Mouse (Mus musculus) cerebellum, adult (tissue): ENCODE data around the gene Dnajb14.
"Not testable (repeated sequence)": the region's sequence is repeated elsewhere in the genome, so short reads cannot be mapped to it uniquely, and the experiment has no call there.

Experiments used
- ATAC-seq: cut with Nextera tagmentation; 2 replicates; pipeline ENCODE4 v1.9.2; 2017; ENCODE audit warnings: mild to moderate bottlenecking, moderate library complexity, mixed read lengths; ENCODE audit not compliant: insufficient number of reproducible peaks, low FRiP score, low TSS enrichment

Gene Dnajb14

GRCm38 (mm10) chr3:137950191-137950885 is 82.9 kb downstream of the Dnajb14 start:
- no peak for ATAC-seq

DNA sequence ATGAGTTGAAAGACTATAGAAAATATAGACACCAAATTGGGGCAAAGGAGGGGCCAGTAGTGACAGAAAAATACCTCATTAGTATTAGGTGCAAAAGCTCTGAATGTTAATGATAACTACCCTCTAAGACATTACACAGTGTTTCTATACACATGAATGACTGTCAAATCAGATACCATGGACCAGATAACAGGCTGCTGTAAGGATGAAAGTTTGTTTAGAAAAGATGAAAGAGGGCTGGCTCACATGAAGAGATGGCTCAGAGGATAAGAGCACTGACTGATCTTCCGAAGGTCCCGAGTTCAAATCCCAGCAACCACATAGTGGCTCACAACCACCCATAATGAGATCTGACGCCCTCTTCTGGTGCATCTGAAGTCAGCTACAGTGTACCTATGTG is 83.8 kb downstream of the Dnajb14 start:
- ATAC-seq: not testable (repeated sequence)

DNA sequence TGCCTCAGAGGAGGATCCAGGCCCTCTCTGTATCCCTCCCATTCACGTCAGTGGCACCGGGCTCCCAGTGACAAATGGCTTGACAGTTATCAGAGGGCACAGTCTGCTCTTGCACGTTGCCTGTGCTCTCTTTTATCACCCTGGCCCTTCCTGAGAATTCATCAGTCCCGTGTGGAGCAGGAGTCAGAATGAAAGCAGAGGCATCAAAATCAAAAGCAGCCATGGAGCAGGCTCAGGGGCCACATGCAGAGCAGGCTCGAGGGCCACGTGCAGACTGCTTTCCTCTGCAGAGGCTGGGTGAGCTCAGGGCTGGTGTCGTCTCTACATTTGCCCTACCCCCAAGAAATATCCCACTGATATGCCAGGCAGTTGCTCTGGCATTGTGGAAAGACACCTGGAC is 84.3 kb downstream of the Dnajb14 start:
- no peak for ATAC-seq

- no peak for ATAC-seq
Observed at GRCm38 (mm10) chr3:137952225-137952913, 84.9 kb downstream of the Dnajb14 start.

- no peak for ATAC-seq
Observed at GRCm38 (mm10) chr3:137952914-137953880, 85.7 kb downstream of the Dnajb14 start.

GRCm38 (mm10) chr3:137954256-137954916 is 86.9 kb downstream of the Dnajb14 start:
- no peak for ATAC-seq

DNA sequence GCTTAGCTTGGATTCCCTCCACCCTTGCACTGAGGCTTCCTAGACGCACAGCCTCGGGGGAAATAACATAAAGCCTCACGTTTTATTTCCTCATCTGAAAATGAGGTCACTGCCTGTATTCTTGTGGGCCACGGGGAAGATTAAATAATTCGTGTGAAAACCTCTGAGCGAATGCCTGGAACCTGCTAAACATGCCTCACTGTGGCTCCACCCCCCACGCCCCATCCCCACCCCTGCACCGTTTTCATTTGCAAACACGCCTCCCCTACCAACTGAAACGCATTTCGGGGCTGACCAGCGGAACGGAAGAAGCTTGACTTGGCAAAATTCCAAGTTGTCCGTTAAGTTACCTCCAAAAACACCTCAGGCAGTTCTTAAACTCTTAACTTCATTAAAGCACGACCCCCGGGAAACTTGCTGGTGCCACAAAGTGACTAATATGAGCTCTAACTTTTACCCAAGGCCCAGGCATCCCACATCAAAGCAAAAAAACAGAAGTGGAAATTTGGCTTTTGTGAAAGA is 88.1 kb downstream of the Dnajb14 start:
- no peak for ATAC-seq

GRCm38 (mm10) chr3:137957864-137958263 is 90.4 kb downstream of the Dnajb14 start:
- ATAC-seq: no peak

DNA sequence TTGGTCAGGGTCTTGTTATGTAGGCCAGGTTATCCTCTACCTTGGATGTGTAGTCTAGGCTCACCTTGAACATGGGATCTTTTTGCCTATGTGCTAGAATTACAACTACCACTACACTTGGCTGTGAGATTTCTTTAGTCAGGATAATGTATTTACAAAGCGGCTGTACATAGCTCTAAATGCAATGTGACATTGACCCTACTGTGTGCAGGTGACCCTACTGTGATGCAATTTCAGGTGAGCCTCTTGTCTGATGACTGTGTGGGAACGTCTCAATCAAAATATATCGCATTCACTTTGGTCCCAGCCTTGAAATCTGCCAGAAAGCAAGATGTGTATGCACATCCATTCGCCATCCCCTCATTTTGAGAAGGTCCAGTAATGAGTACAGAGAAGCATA is 90.9 kb downstream of the Dnajb14 start:
- ATAC-seq: no peak

GRCm38 (mm10) chr3:137959456-137959855 is 92.0 kb downstream of the Dnajb14 start:
- no peak for ATAC-seq

DNA sequence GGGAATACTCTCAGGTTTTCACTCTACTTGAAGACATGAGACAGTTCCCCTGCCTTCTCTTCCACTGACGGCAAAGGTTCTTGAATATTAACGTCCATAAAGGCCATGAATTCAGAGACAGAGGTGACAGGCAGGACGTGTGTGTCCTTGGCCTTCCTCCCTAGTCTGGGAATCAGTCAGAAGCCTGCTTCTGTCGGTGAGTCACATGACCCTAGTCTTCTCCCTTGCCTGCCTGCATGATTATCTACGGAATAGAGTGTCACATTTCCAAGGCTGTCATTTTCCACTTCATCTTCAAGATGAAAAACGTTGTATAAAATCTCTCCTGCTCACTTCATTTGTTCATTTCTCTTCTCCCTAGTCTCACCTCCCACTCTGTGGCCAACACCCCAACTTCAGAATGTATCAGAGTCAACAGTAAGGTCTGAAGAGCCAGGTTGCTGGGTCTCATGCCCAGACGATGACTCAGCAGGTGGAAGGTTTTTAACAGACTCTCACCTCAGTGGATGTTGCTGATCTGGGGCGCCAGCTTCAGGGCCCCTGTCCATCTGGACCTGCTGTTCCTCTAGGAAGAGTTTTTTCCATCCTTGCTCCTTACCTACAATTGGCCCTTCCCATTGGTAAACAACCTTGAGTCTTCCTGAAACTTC is 94.4 kb downstream of the Dnajb14 start:
- peak; percentile 83 for ATAC-seq

DNA sequence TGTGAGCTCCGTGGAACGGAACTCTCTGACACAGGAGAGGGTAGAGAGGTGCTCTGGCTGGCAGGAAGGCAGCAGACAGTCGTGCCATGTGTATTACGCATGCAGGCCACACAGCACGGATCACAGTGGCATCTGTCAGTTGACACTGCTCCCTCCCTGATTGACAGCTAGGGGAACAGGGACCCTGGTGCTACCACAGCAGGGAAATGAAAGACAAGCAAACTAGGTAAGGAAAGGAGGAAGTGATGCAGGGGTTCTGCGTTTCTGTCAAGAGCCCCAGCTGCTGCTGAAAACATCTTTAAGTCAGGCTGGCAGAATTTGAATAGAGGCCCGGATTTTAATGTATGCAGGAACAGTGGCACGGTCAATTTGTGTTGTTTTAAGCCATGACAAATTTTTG is 96.0 kb downstream of the Dnajb14 start:
- no peak for ATAC-seq

GRCm38 (mm10) chr3:137964014-137964413 is 96.5 kb downstream of the Dnajb14 start:
- ATAC-seq: not testable (repeated sequence)
